Mouse (Mus musculus) frontal cortex, adult 2 months (tissue): ENCODE results near the gene Agap1. TPM values are rescaled to one million over a fixed set of nuclear protein-coding genes. Genes with fewer than 3 reads are reported as not detected.

Experiments used
- DNase-seq, 2 experiments: peaks; one replicate each; pipeline ENCODE4 v3.0.0; 2022; ENCODE audit warnings: low spot score in 1 of 2; ENCODE audit errors: extremely low spot score in 1 of 2
- polyA plus RNA-seq: library from polyadenylated mRNA; depleted of rRNA; stranded (reverse); fragments of >200 nt; gene quantifications from 2 replicates; pipeline ENCODE4 v1.2.3, GENCODE M21; 2012

Gene Agap1
- polyA plus RNA-seq, 1 experiment = 67.9 TPM

DNA sequence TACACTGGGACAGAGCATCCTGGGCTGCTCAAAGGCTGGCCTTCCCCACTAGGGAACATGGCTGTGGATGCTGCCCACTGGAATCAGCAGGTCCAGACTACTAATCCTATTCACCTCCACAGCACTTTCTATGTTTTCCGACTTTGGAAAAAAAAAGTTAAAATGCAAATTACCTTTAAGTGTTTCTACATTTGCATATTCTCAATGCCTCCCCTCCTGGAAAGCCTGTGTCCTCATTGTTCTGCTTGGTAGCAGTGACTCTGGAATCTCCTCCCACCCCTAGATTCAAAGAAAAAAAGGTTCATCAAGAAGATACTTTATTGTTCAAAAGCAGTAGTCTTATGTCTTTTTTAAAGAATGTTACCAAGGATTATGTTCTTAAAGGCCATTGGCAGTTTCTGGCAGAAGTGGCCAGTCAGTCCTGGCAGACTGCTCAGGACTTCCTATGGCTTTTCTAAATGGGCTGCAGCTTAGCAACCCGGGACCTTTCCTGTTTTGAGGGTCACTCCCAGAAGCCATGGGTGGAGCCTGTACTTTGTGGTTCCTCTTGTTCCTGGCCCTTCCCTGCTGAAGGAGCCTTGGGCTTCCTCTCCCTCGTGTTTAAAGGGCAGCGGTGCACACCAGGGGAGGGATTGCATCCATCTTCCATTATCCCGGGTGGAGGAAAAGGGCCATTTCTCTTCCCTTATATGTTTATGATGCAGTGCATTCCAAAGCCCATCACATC, 421.9 kb downstream of the Agap1 start:
- no peak for DNase-seq

GRCm38 (mm10) chr1:89878496-89878895, 423.9 kb downstream of the Agap1 start:
- DNase-seq = peak in 1 of 2 experiments; percentile 16

GRCm38 (mm10) chr1:89880193-89880592, 425.6 kb downstream of the Agap1 start:
- DNase-seq = no peak

GRCm38 (mm10) chr1:89880834-89881233, 426.2 kb downstream of the Agap1 start:
- DNase-seq = no peak

DNA sequence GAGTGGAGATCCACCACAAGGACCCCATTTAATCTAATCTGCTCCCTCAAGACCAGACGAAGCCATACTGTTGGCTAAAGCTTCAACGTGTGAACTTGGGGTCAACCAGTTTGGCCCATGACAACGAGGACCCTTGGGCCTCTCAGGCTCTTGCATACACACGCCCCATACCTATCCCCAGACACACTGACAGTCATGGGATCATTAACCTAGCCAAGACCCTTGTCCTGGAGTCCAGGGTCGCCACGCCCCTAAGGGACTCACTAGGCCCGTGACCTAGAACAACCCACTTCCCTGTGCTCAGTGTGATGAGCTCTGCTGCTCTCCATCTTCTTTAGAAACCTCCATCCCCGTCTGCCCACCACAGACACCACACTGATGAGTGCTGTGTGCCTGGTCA, 429.7 kb downstream of the Agap1 start:
- DNase-seq = no peak

DNA sequence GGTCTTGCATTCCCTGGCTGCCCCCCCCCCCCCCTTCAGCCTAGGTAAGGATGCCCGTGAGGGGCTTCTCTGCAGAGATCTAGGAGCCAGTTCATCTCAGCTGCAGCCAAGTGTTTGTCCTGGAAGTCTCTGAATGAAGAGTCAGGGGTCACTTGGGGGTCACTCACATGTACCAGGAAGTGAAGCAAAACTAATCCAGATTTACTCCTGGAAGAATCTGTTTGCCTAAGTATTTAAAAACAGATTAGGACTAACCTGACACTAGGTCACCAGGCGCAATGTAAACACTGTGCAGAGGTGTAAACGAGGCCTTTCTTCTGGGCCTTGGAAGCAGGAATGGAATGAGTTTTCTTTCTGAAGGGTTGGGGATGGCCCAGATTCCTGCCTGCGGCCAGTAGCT, 431.1 kb downstream of the Agap1 start:
- DNase-seq = no peak

DNA sequence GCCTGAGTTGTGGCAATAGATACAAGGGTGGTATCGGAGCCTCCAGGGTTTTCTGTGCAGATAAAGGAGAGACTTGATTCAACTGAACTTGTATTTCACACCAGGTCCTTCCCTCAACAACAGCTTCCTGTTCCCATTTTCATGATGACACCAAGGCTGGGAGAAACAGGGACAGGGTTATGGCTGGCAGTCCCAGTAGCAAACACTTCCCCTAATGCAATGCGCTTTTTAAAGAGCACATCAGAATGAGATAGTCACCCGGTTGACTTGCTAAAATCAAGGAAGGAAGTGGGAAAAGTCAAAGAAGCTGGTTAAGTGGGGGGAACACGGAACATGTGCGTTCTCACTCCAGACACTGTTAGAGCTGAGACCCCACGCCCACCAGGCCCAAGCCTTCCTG, 436.8 kb downstream of the Agap1 start:
- DNase-seq = no peak

DNA sequence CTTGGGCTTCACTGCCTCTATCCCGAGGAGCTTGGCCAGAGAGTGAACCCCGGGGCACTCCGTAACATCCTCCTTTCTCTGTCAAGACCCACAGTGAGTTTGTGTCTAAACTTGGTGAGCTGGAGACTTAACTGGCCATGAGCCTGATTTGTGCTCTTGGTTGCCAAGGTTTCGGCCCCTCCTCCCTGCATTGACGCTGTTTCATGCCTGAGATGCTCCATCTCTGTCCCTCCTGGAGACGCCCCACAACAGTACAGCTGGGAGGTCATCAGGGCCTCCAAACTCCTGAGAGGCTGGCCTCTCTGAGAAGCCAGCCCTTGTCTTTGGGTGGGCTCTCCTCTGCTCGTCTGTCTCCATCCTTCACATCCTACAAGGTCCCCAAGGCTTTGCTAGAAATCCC, 437.7 kb downstream of the Agap1 start:
- no peak for DNase-seq

GRCm38 (mm10) chr1:89895801-89896200, 441.2 kb downstream of the Agap1 start:
- no peak for DNase-seq

- DNase-seq = no peak
Measured at GRCm38 (mm10) chr1:89899036-89899435, 444.4 kb downstream of the Agap1 start.

DNA sequence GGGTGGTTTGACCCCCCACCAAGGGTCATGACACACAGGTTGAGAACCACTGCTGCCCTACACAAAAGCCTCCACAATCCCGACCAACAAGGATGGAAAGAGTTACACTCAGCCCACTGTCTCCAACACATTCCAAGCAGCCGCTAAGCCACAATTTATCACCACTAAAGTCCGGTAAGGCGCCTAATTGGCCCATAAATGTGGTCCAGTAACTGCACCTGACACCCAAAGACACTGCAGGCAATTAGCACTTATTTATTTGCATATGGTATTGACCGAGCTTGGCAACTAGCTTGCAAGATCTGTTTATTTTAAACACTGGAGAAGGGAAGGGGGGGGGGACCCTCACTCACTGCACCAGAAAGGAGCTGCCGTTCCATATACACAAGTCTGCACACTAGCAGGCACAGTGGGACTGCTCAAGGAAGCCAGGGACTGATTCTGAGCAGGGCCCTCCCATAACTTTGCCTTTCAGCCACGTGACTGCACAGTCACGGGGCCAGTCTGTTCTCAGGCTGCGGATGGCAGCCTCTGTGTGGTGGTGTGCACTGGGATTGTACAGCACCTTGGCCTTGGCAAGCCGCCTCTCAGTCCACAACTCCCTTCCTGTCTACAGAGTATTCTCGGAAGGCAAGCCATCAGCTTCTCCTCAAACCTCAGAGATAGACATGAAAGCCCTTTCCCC, 445.3 kb downstream of the Agap1 start:
- no peak for DNase-seq

DNA sequence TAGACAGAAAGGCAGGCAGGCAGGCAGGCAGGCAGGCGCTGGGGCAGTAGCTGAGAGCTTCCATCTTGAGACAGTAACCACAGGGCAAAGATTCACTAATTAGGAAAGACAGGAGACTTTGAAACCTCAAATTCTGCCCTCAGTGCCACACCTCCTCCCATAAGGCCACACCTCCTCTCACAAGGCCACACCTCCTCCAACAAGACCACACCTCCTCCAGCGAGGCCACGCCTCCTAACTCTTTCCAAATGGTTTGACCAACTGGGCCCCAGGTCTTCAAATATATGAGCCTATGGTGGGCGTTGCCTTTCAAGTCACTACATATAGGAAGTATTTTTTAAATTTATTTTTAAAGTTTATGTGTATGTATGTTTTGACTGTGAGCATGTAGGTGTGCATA, 446.8 kb downstream of the Agap1 start:
- no peak for DNase-seq

DNA sequence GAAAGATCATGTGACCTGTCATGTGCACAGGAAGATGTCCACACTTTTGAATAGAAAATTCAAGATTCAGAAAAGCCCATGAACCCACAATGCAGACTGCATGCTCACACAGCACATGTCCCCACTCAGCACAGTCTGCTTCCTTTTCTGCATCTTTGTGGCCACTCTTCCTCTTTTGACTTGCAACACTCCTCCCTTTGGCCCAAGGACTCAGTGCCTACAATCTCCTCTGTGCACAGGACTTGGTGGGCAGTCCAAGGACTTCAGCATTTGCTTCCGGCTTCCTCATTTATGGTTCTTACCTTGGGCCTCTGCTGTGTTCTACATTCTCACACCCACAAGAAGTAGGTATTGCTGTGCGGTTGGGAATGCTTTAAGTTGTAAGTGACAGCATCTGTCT, 447.6 kb downstream of the Agap1 start:
- no peak for DNase-seq

DNA sequence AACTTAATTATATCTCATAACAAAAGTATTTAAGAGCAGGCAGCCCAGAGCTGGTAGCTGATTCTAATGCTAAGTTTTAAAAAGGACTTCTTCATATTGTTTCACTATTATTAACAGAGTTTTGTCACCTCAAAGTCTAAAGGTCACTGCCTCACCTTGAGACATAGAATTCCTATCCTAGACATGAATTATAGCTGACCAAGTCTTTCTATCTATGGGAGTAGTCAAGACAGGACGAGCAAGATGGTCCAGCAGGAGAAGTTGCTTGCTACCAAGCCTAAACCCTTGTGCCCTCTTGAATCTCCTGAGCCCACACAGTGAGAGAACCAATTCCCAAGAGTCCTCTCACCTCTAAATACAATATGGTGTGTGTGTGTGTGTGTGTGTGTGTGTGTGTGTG, 448.0 kb downstream of the Agap1 start:
- DNase-seq = no peak

- DNase-seq = no peak
Measured at GRCm38 (mm10) chr1:89909796-89910195, 455.2 kb downstream of the Agap1 start.

GRCm38 (mm10) chr1:89912392-89912791, 457.8 kb downstream of the Agap1 start:
- DNase-seq = no peak

DNA sequence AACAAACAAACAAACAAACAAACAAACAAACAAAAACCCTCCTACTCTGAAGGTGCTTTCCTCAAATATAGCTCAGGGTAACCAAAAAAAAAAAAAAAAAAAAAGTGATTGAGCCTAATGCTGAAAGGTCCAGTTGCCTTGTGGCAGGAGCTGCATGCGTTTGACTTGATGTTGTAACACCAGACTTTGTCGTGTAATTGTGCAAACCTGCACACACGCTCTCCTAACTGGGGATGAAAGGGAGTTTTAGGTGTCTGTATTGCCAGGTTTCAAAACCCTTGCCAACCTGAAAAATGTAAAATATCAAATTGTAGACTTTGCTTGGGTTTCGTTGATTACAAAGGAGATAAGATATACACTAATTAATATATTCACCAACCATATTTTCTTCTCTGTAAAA, 459.0 kb downstream of the Agap1 start:
- no peak for DNase-seq

DNA sequence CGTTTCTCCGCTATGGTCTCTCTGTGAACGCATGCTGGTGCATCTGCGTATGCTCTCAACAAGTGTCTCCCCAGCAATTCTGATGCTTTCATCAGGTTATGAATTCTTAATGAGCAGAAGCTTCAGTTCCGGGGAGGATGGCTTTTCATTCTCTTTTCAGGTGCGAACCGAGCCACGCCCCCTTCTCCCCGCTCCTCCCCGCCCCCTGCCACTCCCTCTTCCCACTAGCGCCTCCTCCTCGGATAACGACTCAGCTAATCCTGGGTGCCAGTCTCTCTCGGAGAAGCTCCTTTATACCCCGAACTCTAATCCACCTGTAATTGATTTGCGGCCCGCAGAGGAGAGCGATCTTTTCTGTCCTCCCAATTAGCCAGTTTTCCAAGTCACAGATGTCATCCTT, 463.5 kb downstream of the Agap1 start:
- DNase-seq = no peak

DNA sequence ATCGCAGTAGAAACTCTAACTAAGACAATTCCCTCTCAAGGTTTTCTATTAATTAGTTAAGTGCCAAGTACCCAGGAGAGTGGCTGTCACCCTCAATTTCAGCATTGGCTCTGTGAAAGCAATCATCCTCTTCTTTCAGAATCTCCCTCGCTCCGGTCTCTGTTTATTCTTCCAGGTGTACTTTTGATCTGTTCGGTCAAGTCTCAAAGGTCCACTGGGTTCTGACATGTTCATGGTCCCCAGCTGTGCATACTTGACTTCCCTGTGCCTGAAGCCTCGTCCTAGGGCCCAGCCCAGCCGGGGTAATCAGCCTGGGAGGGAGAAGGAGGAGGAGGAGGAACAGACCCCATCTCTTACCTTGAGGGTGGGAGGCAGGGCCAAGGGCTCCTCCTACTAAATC, 464.6 kb downstream of the Agap1 start:
- DNase-seq = no peak

- DNase-seq = no peak
Measured at GRCm38 (mm10) chr1:89921806-89922205, 467.2 kb downstream of the Agap1 start.

DNA sequence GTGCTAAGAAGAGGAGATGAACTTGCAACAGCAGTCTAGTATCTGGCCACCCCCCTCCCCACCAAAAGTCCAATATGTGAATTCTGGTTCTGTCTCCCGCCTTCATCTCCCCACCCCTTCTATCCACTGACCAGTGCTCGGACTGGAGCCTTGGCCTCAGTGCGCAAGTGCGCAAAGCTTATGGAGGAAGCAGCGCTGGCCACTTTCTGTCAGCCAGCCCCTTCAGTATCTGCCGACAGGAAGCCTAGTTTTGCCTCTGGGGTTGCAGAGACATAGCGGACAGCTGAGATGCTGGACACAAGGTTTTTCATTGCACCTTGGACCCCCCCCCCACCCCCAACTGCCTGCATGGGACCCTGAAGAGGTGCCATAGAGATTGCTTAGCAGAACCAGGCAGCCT, 467.7 kb downstream of the Agap1 start:
- DNase-seq = no peak

- DNase-seq = no peak
Measured at GRCm38 (mm10) chr1:89922883-89923641, 468.5 kb downstream of the Agap1 start.
